Mouse (Mus musculus) 3T3-L1 (cell line): Measurements from ENCODE around the gene Mfsd11.

ENCODE experiments used
- DNase-seq: peaks from one replicate; pipeline ENCODE4 v3.0.0-alpha.2; 2015; ENCODE audit warnings: low read depth, low spot score

Gene Mfsd11

GRCm38 (mm10) chr11:116852291-116852890, at the start of gene Mfsd11:
Mfsd11 (plus strand) TSS chr11:116852440.
- peak; percentile 55 for DNase-seq

DNA sequence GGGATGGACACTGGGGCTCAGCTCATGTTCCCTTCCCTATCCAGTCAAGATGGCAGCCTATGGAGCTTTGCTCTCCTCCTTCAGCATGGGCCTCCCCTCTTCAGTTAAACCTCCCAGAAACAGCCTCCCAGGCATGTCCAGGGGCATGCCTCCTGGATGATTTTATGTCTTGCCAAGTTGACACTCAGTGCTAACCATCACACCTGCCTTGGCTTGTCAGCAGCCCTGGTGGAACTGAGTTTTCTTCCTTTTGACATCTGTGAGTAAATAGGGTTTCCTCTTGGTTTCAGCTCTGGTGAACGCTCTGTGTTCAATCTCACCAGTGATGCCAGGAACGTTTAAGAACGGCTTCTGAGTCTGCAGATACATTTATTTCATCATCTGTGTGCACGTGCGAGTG, 49.5 kb upstream of the Mfsd11 start:
- no peak for DNase-seq

GRCm38 (mm10) chr11:116806136-116807071, 45.8 kb upstream of the Mfsd11 start:
- DNase-seq, result peak; percentile 74

DNA sequence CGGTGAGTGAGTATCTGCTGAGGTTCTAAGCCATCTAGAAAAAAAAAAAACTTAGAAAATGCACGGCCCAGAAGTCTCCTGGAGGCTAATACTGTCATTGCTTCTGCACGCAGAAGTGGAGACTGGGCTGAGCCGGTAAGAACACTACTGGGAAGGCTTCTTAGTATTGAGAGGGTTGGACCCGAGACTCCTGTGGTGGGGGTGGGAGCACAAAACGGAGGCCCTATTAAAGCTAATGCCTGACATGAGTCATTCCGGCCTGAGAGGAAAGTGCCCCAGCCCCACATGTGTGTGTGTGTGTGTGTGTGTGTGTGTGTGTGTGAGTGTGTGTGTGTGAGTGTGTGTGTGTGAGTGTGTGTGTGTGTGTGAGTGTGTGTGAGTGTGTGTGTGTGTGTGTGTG, 45.1 kb upstream of the Mfsd11 start:
- DNase-seq, result peak; percentile 61

GRCm38 (mm10) chr11:116807526-116807925, 44.7 kb upstream of the Mfsd11 start:
- no peak for DNase-seq

DNA sequence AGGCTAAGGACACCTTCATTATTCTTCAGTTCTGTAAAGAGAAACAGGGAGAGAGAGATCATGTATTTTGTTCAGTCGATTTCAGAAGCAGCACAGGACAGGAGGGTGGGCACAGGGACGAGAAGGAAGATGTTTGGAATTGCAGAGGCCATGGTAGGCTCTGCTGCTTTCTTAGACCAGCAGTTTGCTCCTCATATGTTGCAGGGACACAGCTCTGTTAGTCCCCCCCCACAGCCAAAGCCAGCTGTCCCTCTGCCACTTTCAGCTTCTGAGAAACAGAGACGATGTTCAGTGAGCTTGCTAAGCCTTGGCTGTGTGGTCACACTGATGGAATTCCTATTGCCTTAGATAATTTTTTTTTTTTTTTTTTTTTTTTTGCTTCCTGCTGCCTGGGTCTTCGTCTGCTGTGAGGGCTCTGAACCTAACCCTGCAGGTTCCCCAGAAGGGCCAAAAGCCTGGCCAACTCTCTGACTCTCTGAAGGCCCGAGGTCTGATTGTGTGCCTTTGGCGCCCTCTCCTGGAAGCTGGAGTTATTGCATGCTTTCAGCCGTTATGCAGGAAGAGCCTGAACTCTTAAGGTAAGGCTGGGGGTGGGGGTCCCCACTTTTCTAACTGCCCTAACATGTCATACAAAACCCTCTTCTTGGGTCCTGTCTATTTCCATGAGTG, 44.2 kb upstream of the Mfsd11 start:
- DNase-seq, result peak; percentile 96

- no peak for DNase-seq
These were observed 43.3 kb upstream of the Mfsd11 start for GRCm38 (mm10) chr11:116808811-116809395.

DNA sequence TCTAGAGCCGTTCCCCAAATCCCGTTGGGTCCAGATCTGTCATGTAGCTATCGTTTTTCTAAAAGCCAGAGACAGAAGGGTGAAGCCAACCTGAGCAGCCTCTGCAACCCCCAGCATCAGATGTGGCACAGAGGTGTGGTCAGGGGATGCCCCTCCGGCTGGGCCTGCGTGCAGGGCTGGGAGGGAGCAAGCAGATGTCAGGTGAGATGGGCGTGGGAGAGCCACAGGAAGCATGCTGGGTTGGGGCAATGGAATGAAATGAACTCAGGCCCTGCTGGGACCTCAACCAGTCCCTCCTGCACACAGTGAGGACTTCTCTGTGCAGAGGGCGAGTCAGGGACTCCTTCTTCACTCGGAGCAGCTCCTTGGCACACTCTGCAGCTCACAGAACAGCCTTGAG, 42.7 kb upstream of the Mfsd11 start:
- no peak for DNase-seq

DNA sequence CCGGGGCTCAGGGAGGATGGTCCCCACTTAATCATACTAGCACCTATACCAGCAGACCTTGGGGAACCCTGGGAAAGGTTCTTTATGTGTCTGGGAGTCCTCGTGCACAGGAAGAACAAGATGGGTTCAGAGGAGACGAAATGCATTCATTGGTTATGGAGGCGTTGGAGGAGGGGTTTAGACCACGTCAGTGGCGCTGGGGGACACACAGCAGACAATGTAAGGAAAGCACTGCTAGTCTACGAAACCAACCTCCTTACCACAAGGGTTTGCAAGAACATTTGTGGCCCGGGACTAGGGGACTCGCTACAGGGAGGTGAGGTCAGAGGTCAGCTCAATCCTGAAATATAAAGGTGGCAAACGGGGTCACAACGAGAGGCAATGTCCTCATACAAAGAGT, 41.7 kb upstream of the Mfsd11 start:
- DNase-seq, result no peak

GRCm38 (mm10) chr11:116810983-116811901, 41.0 kb upstream of the Mfsd11 start:
- DNase-seq, result no peak

GRCm38 (mm10) chr11:116812793-116813529, 39.3 kb upstream of the Mfsd11 start:
- DNase-seq, result no peak

DNA sequence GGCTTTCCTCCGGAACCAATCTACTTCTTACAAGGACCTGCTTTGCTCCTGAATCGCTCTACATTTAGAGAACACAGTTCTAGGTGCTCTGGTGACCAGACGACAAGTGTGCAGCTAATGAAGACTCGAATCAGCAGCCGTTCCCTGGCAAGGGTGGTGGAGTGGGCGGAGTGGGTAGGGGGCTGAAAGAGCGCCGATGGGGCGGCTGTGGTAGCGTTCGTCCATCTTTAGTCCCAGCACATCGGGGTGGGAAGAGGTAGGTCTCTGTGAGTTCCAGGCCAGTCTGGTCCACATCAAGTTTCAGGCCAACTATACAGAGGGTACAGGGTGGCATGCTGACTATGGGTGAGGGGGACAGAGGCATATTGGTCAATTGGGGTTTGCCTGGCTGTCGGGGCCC, 38.6 kb upstream of the Mfsd11 start:
- DNase-seq, result no peak

DNA sequence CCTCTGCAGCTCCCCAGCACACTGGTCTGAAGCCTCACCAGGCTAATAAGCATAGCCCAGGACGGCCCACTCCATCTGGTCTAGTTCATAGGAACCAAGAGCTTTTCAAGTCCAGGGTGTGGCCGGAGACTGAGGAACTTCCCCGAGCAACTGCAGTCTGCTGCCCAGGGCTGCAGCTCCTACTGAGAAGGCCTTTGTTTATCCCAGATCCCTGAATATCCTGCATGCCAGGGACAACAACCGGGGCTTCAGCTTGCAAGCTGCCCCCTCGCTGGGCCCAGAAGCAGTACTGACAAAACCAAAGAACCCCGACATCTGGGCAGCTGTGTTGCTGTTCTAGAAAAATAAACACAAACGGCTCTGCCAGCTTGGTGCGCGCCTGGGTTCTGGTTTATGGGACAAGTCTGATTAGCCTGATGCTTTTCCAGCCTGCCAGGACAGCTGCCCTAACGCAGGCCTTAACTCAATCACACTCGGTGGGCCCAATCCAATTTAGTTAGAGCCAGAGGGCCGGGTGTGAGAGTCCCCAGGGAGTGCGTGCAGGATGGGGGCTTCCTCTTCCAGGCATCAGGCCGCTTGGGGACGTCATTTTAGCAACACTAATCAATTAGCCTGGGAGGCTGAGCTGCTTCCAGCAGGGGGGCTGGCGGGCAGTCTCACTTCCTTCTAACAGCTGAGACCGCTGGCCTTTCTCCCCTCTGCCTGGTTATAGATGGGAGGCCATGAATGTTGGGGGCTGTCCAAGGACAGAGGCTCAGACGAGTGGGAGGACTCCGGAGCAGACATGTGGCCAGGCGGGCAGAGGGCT, 38.0 kb upstream of the Mfsd11 start:
- DNase-seq, result peak; percentile 48

- DNase-seq, result peak; percentile 62
These were observed 37.3 kb upstream of the Mfsd11 start for GRCm38 (mm10) chr11:116814884-116815415.

- peak; percentile 99 for DNase-seq
These were observed 35.5 kb upstream of the Mfsd11 start for GRCm38 (mm10) chr11:116816769-116817168.

- DNase-seq, result no peak
These were observed 34.7 kb upstream of the Mfsd11 start for GRCm38 (mm10) chr11:116817567-116817966.

DNA sequence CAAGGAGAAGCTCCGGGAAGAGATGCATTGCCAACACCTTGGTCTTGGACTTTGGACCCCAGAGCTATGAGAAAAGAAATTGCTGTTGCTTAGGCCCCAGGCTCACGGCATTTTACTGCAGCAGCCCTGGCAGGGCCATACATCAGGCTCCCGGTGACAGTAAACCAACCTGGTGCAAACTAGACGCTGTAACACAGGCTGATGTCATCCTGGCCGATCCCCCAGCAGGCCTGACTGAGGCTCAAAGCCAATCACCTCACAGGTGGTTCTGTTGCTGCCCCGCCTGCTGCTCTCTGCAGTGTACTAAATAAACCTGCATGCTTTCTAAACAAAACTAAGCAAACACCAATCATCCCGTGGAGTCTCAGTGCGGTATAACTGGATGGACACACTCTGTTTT, 33.5 kb upstream of the Mfsd11 start:
- DNase-seq, result no peak

DNA sequence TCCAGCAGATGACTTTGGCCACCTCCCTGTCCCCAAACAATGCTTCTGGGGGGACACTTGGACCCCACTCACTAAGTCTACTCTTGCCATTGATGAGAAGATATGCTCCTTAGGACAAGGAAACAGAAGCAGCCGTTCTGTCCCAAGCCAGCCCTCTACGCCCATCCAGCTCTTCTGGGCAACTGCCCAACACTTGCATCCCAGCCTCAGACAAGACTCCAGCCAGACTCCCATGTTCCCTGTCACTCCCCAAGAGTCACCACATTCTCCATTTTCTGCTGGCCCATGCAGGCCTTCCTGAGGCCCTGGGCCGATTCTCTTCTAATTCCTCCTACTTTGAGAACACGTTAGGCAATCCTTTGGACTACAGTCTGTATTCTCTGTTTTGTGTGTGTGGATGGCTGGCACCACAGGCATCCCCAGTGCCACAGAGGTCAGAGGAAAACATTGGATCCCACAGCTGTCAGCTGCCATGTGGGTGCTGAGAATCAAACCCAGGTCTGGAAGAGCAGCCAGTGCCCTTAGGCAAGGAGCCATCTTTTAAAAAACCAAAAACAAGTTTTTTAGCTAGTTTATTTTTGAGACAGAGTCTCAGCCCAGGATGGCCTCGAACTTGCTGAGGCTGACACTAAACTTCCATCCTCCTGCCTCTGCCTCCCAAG, 32.2 kb upstream of the Mfsd11 start:
- peak; percentile 51 for DNase-seq
